Mouse (Mus musculus) limb, embryonic 11.5 days (tissue): ENCODE data around the gene Nid2. TPM values are rescaled to one million over a fixed set of nuclear protein-coding genes. Genes with fewer than 3 reads are reported as not detected.

Source experiments
- ATAC-seq: fragments of 200-750 bp; cut with Nextera tagmentation; 2 replicates; pipeline ENCODE4 v1.8.0; 2017; ENCODE audit warnings: low read depth; ENCODE audit not compliant: insufficient number of reproducible peaks, low FRiP score, low TSS enrichment
- DNase-seq: peaks from one replicate; pipeline ENCODE4 v3.0.0-alpha.2; 2015; ENCODE audit warnings: low spot score
- H3K27ac ChIP-seq: fragments of 300-500 bp; sonication (generic); replicated peaks from 2 replicates; pipeline ENCODE4 v1.5.1; 2014; ENCODE audit warnings: low read depth, mild to moderate bottlenecking, low read length
- H3K27me3 ChIP-seq: fragments of 300-500 bp; sonication (generic); 2 replicates; pipeline ENCODE4 v1.6.1; 2014; ENCODE audit warnings: mild to moderate bottlenecking, low read length, mixed read lengths; ENCODE audit not compliant: control insufficient read depth, insufficient read depth
- H3K36me3 ChIP-seq: fragments of 300-500 bp; sonication (generic); 2 replicates; pipeline ENCODE4 v1.6.1; 2014; ENCODE audit warnings: mild to moderate bottlenecking, low read length, moderate library complexity, mixed read lengths; ENCODE audit not compliant: control insufficient read depth, insufficient read depth
- H3K4me1 ChIP-seq: fragments of 300-500 bp; sonication (generic); 2 replicates; pipeline ENCODE4 v1.6.1; 2014; ENCODE audit warnings: low read length, mixed read lengths; ENCODE audit not compliant: control insufficient read depth, insufficient read depth
- H3K4me2 ChIP-seq: fragments of 300-500 bp; sonication (generic); 2 replicates; pipeline ENCODE4 v1.6.1; 2014; ENCODE audit warnings: low read depth, mild to moderate bottlenecking, moderate library complexity; ENCODE audit not compliant: severe bottlenecking
- H3K4me3 ChIP-seq: fragments of 300-500 bp; sonication (generic); 2 replicates; pipeline ENCODE4 v1.5.1; 2014; ENCODE audit warnings: low read depth, low read length
- H3K9ac ChIP-seq: fragments of 300-500 bp; sonication (generic); 2 replicates; pipeline ENCODE4 v1.6.1; 2014; ENCODE audit warnings: mild to moderate bottlenecking, low read length
- H3K9me3 ChIP-seq: fragments of 300-500 bp; sonication (generic); 2 replicates; pipeline ENCODE4 v1.6.1; 2016; ENCODE audit warnings: low read length; ENCODE audit not compliant: control insufficient read depth
- WGBS: fragments of 180-500 bp; shearing (Covaris S2); extraction: QIAGEN DNeasy Blood & Tissue Kit; methylation state at CpG from one replicate; pipeline ENCODE4 v1.1.7; 2014; 5-methylcytosine and 5-hydroxymethylcytosine counted together
- polyA plus RNA-seq: library from polyadenylated mRNA; unstranded; fragments of >200 nt; fragmentation: Nextera tagmentation; extraction: Ambion mirVana; gene quantifications from 2 replicates; pipeline ENCODE4 v1.2.1, GENCODE M21; 2014

Nid2 gene
- polyA plus RNA-seq, 1 experiment from 2014 or later, result 82.3 TPM

- Histone ChIP-seq H3K9ac (no peak overlapping the region), H3K4me2 (no peak overlapping the region), H3K27ac (no peak overlapping the region), H3K27me3 (no peaks in the 10 kb centered on the region), H3K4me1 (peaks cover 4% of the 10 kb centered on the region), H3K9me3 (no peaks in the 10 kb centered on the region), H3K36me3 (peaks cover 6% of the 10 kb centered on the region), H3K4me3 (no peak overlapping the region)
- 84% methylated on average over 11 of the region's 11 CpGs for WGBS
- ATAC-seq (no peak), DNase-seq (no peak)
These were observed 74.4 kb downstream of the Nid2 start for GRCm38 (mm10) chr14:19825481-19825880.

- Histone ChIP-seq H3K36me3 (no peaks in the 10 kb centered on the region), H3K27me3 (no peaks in the 10 kb centered on the region), H3K9ac (no peak overlapping the region), H3K27ac (no peak overlapping the region), H3K9me3 (no peaks in the 10 kb centered on the region), H3K4me2 (no peak overlapping the region), H3K4me3 (no peak overlapping the region), H3K4me1 (no peaks in the 10 kb centered on the region)
- ATAC-seq (no peak), DNase-seq (no peak)
- 90% methylated on average over 3 of the region's 3 CpGs for WGBS
These were observed 85.2 kb downstream of the Nid2 start for GRCm38 (mm10) chr14:19836289-19836688.

- Histone ChIP-seq H3K9ac (peak overlapping the region; percentile 45), H3K4me3 (no peak overlapping the region), H3K27ac (no peak overlapping the region), H3K36me3 (no peaks in the 10 kb centered on the region), H3K27me3 (no peaks in the 10 kb centered on the region), H3K9me3 (no peaks in the 10 kb centered on the region), H3K4me2 (no peak overlapping the region), H3K4me1 (no peaks in the 10 kb centered on the region)
- ATAC-seq, result peak; percentile 77; the same call in 1 of the 2 replicates
- WGBS, result 30% methylated on average over 15 of the region's 15 CpGs
- DNase-seq, result peak; percentile 83
These were observed 88.7 kb downstream of the Nid2 start for GRCm38 (mm10) chr14:19839600-19840332.

GRCm38 (mm10) chr14:19853471-19853870 is 102.4 kb downstream of the Nid2 start:
- Histone ChIP-seq H3K4me2 (no peak overlapping the region), H3K27ac (no peak overlapping the region), H3K9ac (no peak overlapping the region), H3K4me1 (no peaks in the 10 kb centered on the region), H3K4me3 (no peak overlapping the region), H3K9me3 (no peaks in the 10 kb centered on the region), H3K36me3 (no peaks in the 10 kb centered on the region), H3K27me3 (no peaks in the 10 kb centered on the region)
- no peak for DNase-seq
- 47% methylated on average over 3 of the region's 3 CpGs for WGBS
- ATAC-seq, result no peak

GRCm38 (mm10) chr14:19858279-19858678 is 107.2 kb downstream of the Nid2 start:
- no peak for DNase-seq
- 64% methylated on average over 2 of the region's 2 CpGs for WGBS

GRCm38 (mm10) chr14:19858808-19859776 is 108.0 kb downstream of the Nid2 start:
- Histone ChIP-seq H3K36me3 (no peaks in the 10 kb centered on the region), H3K4me2 (no peak overlapping the region), H3K27ac (no peak overlapping the region), H3K27me3 (no peaks in the 10 kb centered on the region), H3K9ac (no peak overlapping the region), H3K4me1 (no peaks in the 10 kb centered on the region), H3K4me3 (no peak overlapping the region), H3K9me3 (no peaks in the 10 kb centered on the region)
- no peak for ATAC-seq
- 57% methylated on average over 8 of the region's 8 CpGs for WGBS
- no peak for DNase-seq

More at GRCm38 (mm10) chr14:19858279-19858678, 107.2 kb downstream of the Nid2 start:
- no peak for ATAC-seq
- no peaks in the 10 kb centered on the region for H3K36me3 ChIP-seq
- H3K4me2 ChIP-seq, result no peak overlapping the region
- H3K4me3 ChIP-seq, result no peak overlapping the region
- H3K9ac ChIP-seq, result no peak overlapping the region
- no peaks in the 10 kb centered on the region for H3K4me1 ChIP-seq
- no peaks in the 10 kb centered on the region for H3K27me3 ChIP-seq
- H3K9me3 ChIP-seq, result no peaks in the 10 kb centered on the region
- no peak overlapping the region for H3K27ac ChIP-seq

GRCm38 (mm10) chr14:19860281-19860680 is 109.2 kb downstream of the Nid2 start:
- 92% methylated on average over 4 of the region's 4 CpGs for WGBS
- H3K27me3 ChIP-seq, result no peaks in the 10 kb centered on the region
- H3K36me3 ChIP-seq, result no peaks in the 10 kb centered on the region
- no peaks in the 10 kb centered on the region for H3K4me1 ChIP-seq
- DNase-seq (no peak), ATAC-seq (no peak)
- no peak overlapping the region for H3K9ac ChIP-seq
- H3K27ac ChIP-seq, result no peak overlapping the region
- no peaks in the 10 kb centered on the region for H3K9me3 ChIP-seq
- no peak overlapping the region for H3K4me3 ChIP-seq
- H3K4me2 ChIP-seq, result no peak overlapping the region
